Comparison of ENCODE assay signal across 21 mouse cellular contexts in genomic region chr1:52080375-52080774, GRCm38 (mm10). TPM values are rescaled to one million over a fixed set of nuclear protein-coding genes. Genes with fewer than 3 reads are reported as not detected.
DNase-seq lines count a peak whose midpoint lies in the region; ATAC-seq and TF ChIP-seq lines count a peak whose summit lies in the region.
"Had no signal": no experiment of that assay in that cellular context is flagged by ENCODE, and none has a peak within 500 bp of the region (broad histone marks: within the 10 kb centered on the region; RNA-seq: fewer than 3 reads in every experiment).

No protein-coding gene starts in this region.

- DNase-seq in midbrain, embryonic 11.5 days (ENCODE audit: low spot score, missing footprints), result peak; percentile 88
- no peak for DNase-seq in midbrain, postnatal 0 days (ENCODE audit: low spot score)
- DNase-seq in hindbrain, embryonic 14.5 days (ENCODE audit: low spot score), result no peak
- DNase-seq in frontal cortex, postnatal 10 days (ENCODE audit: low spot score in 2 of 2), result no peak
- no peak for DNase-seq in heart, embryonic 10.5 days (ENCODE audit: low spot score)
- DNase-seq: adrenal gland, adult 8-10 months; cerebellum, adult 18-20 months; gastrocnemius, postnatal 14 days; heart, adult 11 months; heart, postnatal 14 days; kidney, postnatal 25 days; liver, postnatal 0 days had no signal

- H3K4me2 ChIP-seq in midbrain, embryonic 11.5 days, result peak overlapping the region; percentile 15; the same call in 1 of the 2 replicates
- no peak overlapping the region for H3K4me2 ChIP-seq in midbrain, postnatal 0 days (ENCODE audit: low read depth, low read length, poor library complexity, severe bottlenecking)
- peak overlapping the region; percentile 36 for H3K4me2 ChIP-seq in forebrain, embryonic 13.5 days
- peak overlapping the region; percentile 2 for H3K4me2 ChIP-seq in hindbrain, embryonic 14.5 days (replicated peaks)
- H3K4me2 ChIP-seq in midbrain, embryonic 15.5 days, result peak overlapping the region; percentile 15
- H3K4me2 ChIP-seq: heart, embryonic 13.5 days; liver, embryonic 11.5 days had no signal

- H3K9ac ChIP-seq in midbrain, embryonic 11.5 days (ENCODE audit: low read length), result no peak overlapping the region
- no peak overlapping the region for H3K9ac ChIP-seq in midbrain, postnatal 0 days (replicated peaks; ENCODE audit: low read length, poor library complexity, severe bottlenecking)
- no peak overlapping the region for H3K9ac ChIP-seq in forebrain, embryonic 13.5 days
- no peak overlapping the region for H3K9ac ChIP-seq in hindbrain, embryonic 14.5 days
- H3K9ac ChIP-seq in midbrain, embryonic 15.5 days, result no peak overlapping the region
- H3K9ac ChIP-seq: heart, embryonic 13.5 days; liver, postnatal 0 days had no signal

- no peak overlapping the region for H3K27ac ChIP-seq in midbrain, embryonic 11.5 days (ENCODE audit: low read depth, low read length)
- no peak overlapping the region for H3K27ac ChIP-seq in midbrain, postnatal 0 days (ENCODE audit: low read depth, low read length)
- H3K27ac ChIP-seq in forebrain, embryonic 13.5 days, result peak overlapping the region; percentile 71
- H3K27ac ChIP-seq in hindbrain, embryonic 14.5 days, result no peak overlapping the region
- 0 out of 2 replicates have a peak overlapping the region, but pooled peaks have one; percentile 13 for H3K27ac ChIP-seq in midbrain, embryonic 15.5 days
- H3K27ac ChIP-seq in heart, embryonic 10.5 days, result no peak overlapping the region
- H3K27ac ChIP-seq: heart, embryonic 13.5 days; layer of hippocampus, adult 2 months; macrophage had no signal

- no peak overlapping the region for H3K4me3 ChIP-seq in midbrain, embryonic 11.5 days (ENCODE audit: low read depth, low read length)
- no peak overlapping the region for H3K4me3 ChIP-seq in midbrain, postnatal 0 days (ENCODE audit: low read depth, low read length)
- no peak overlapping the region for H3K4me3 ChIP-seq in forebrain, embryonic 13.5 days
- no peak overlapping the region for H3K4me3 ChIP-seq in hindbrain, embryonic 14.5 days (replicated peaks; ENCODE audit: low read length)
- no peak overlapping the region for H3K4me3 ChIP-seq in midbrain, embryonic 15.5 days
- no peak overlapping the region for H3K4me3 ChIP-seq in heart, embryonic 10.5 days
- H3K4me3 ChIP-seq: heart, embryonic 13.5 days; layer of hippocampus, adult 2 months had no signal

- TF ChIP-seq CTCF in midbrain, postnatal 0 days (IDR thresholded peaks at IDR 0.05), result no peak

- WGBS in midbrain, embryonic 11.5 days, result 5% methylated on average over 8 of the region's 8 CpGs
- 6% methylated on average over 8 of the region's 8 CpGs for WGBS in midbrain, postnatal 0 days
- 3% methylated on average over 8 of the region's 8 CpGs for WGBS in forebrain, embryonic 13.5 days
- 6% methylated on average over 8 of the region's 8 CpGs for WGBS in hindbrain, embryonic 14.5 days
- WGBS in midbrain, embryonic 15.5 days, result 5% methylated on average over 8 of the region's 8 CpGs
- WGBS in heart, embryonic 10.5 days, result 33% methylated on average over 8 of the region's 8 CpGs

- no peaks in the 10 kb centered on the region for H3K9me3 ChIP-seq in midbrain, embryonic 11.5 days (ENCODE audit: control insufficient read depth, low read length)
- no peaks in the 10 kb centered on the region for H3K9me3 ChIP-seq in midbrain, postnatal 0 days (ENCODE audit: low read length)
- no peaks in the 10 kb centered on the region for H3K9me3 ChIP-seq in forebrain, embryonic 13.5 days (replicated peaks)
- no peaks in the 10 kb centered on the region for H3K9me3 ChIP-seq in hindbrain, embryonic 14.5 days (ENCODE audit: control insufficient read depth, low read length)
- no peaks in the 10 kb centered on the region for H3K9me3 ChIP-seq in midbrain, embryonic 15.5 days
- H3K9me3 ChIP-seq in heart, embryonic 10.5 days, result no peaks in the 10 kb centered on the region

- H3K36me3 ChIP-seq in midbrain, embryonic 11.5 days (ENCODE audit: control insufficient read depth, insufficient read depth, low read length), result no peaks in the 10 kb centered on the region
- no peaks in the 10 kb centered on the region for H3K36me3 ChIP-seq in midbrain, postnatal 0 days (ENCODE audit: insufficient read depth, low read length)
- H3K36me3 ChIP-seq in forebrain, embryonic 13.5 days (ENCODE audit: poor library complexity, severe bottlenecking), result no peaks in the 10 kb centered on the region
- no peaks in the 10 kb centered on the region for H3K36me3 ChIP-seq in hindbrain, embryonic 14.5 days (replicated peaks; ENCODE audit: control insufficient read depth, insufficient read depth)
- no peaks in the 10 kb centered on the region for H3K36me3 ChIP-seq in midbrain, embryonic 15.5 days (replicated peaks)
- H3K36me3 ChIP-seq in heart, embryonic 10.5 days, result no peaks in the 10 kb centered on the region
- H3K36me3 ChIP-seq: heart, embryonic 13.5 days had no signal

- H3K4me1 ChIP-seq in midbrain, embryonic 11.5 days (ENCODE audit: control insufficient read depth, insufficient read depth, low read length), result peaks cover 14% of the 10 kb centered on the region
- H3K4me1 ChIP-seq in midbrain, postnatal 0 days (ENCODE audit: insufficient read depth, low read length), result no peaks in the 10 kb centered on the region
- peaks cover 24% of the 10 kb centered on the region for H3K4me1 ChIP-seq in forebrain, embryonic 13.5 days
- H3K4me1 ChIP-seq in hindbrain, embryonic 14.5 days (replicated peaks; ENCODE audit: control insufficient read depth, insufficient read depth, low read length), result peaks cover 14% of the 10 kb centered on the region
- peaks cover 13% of the 10 kb centered on the region for H3K4me1 ChIP-seq in midbrain, embryonic 15.5 days
- 0 out of 2 replicates have a peak, but pooled peaks cover 5% of the 10 kb centered on the region for H3K4me1 ChIP-seq in heart, embryonic 10.5 days

- H3K27me3 ChIP-seq in midbrain, embryonic 11.5 days (ENCODE audit: control insufficient read depth, insufficient read depth, low read length), result no peaks in the 10 kb centered on the region
- H3K27me3 ChIP-seq in midbrain, postnatal 0 days (ENCODE audit: insufficient read depth, low read length), result no peaks in the 10 kb centered on the region
- no peaks in the 10 kb centered on the region for H3K27me3 ChIP-seq in forebrain, embryonic 13.5 days
- H3K27me3 ChIP-seq in hindbrain, embryonic 14.5 days (ENCODE audit: control insufficient read depth, insufficient read depth, low read length), result no peaks in the 10 kb centered on the region
- no peaks in the 10 kb centered on the region for H3K27me3 ChIP-seq in midbrain, embryonic 15.5 days (replicated peaks)
- H3K27me3 ChIP-seq in heart, embryonic 10.5 days (ENCODE audit: insufficient read depth, poor library complexity, severe bottlenecking), result no peaks in the 10 kb centered on the region
- H3K27me3 ChIP-seq: heart, embryonic 13.5 days had no signal

- ATAC-seq in midbrain, embryonic 11.5 days (ENCODE audit: low FRiP score), result no peak
- ATAC-seq in midbrain, postnatal 0 days (ENCODE audit: low FRiP score), result no peak
- ATAC-seq in forebrain, embryonic 13.5 days, result peak; percentile 50; the same call in 1 of the 2 replicates
- no peak for ATAC-seq in hindbrain, embryonic 14.5 days (ENCODE audit: low FRiP score)
- no peak for ATAC-seq in midbrain, embryonic 15.5 days (replicated peaks)
- ATAC-seq: activated CD4-positive, CD25-positive, alpha-beta regulatory T cell, adult 4 months; intestine, postnatal 0 days; liver, postnatal 0 days; lung, postnatal 0 days had no signal

RNA-seq across cellular contexts. Expression of gene Stat1, which starts 38.9 kb away (rescaled TPM):
- polyA plus RNA-seq in midbrain, embryonic 11.5 days (2014; fragmentation: Nextera tagmentation; extraction: Ambion mirVana), result 15.0 and 16.3 TPM in 2 replicates
- total RNA-seq in midbrain, postnatal 0 days (2014; rRNA removed), result 27.5 and 28.9 TPM in 2 replicates
- polyA plus RNA-seq in midbrain, postnatal 0 days (2015; fragmentation: Nextera tagmentation; extraction: Ambion mirVana), result 11.2 and 13.0 TPM in 2 replicates
- 12.3 and 14.0 TPM in 2 replicates for polyA plus RNA-seq in forebrain, embryonic 13.5 days (2015; fragmentation: Nextera tagmentation; extraction: Ambion mirVana)
- 13.9 and 17.3 TPM in 2 replicates for polyA plus RNA-seq in hindbrain, embryonic 14.5 days (2014; fragmentation: Nextera tagmentation; extraction: Ambion mirVana)
- polyA plus RNA-seq in midbrain, embryonic 15.5 days (2015; fragmentation: Nextera tagmentation; extraction: Ambion mirVana), result 13.5 and 22.5 TPM in 2 replicates
- 17.9 and 25.8 TPM in 2 replicates for polyA plus RNA-seq in heart, embryonic 10.5 days (2016; fragmentation: Nextera tagmentation; extraction: Ambion mirVana)

Comparison
In these comparisons a context has a peak if more than half of its experiments do, and no peak if none do; other contexts are left out.
1. H3K27ac ChIP-seq: peak in forebrain, embryonic 13.5 days (single experiment) and midbrain, embryonic 15.5 days (single experiment); none in midbrain, embryonic 11.5 days (single experiment), midbrain, postnatal 0 days (single experiment), hindbrain, embryonic 14.5 days (single experiment) and heart, embryonic 10.5 days (single experiment).